Mouse (Mus musculus): Measurements from ENCODE around the gene Sema3e.

Gene Sema3e

DNA sequence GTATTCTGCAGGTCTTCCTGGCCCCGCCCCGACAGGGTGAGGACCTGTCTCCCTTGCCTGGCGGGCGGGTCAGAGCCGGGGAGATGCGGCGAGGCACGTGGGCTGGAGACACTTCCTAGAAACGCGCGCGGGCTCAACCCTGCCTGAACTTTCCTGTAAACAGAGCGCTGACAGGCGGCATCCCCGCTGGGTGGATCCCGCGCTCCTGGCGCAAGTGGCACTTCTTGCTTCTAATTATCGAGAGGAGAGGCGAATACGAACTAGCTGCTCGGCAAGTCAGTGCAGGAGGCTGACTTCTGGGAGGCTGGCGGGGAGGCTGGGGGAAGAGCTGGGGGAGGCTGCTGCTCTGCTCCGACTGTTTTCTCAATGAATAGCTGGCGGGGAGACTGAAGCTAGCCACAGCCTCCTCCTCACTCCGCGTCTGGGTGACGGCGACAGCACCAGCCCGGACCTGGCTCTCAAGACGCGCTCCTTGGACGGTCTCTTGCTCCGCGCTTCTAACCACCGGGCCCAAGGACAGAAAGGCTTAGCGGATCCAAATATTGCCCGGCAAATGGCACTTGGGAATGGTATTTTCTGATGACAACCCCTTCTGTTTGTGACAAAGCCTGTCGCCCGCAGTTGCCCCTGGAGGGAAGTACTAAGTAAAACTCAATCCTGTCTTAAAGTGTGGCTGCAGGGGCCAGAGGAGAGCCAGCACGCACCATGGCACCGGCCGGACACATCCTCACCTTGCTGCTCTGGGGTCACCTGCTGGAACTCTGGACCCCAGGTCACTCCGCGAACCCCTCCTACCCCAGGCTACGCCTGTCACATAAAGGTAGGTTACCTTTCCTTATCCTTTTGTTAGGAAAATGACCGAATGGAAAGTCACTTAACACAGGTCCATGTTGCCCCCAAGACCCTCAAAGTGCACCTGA lies at the start of gene Sema3e:
Sema3e (plus strand) TSS at position 72 of the 920 bp plus-strand sequence.
- DNase-seq: peak; percentile 44

GRCm38 (mm10) chr5:13977576-13977975 lies 47.5 kb upstream of the Sema3e start:
- no peak for DNase-seq

DNA sequence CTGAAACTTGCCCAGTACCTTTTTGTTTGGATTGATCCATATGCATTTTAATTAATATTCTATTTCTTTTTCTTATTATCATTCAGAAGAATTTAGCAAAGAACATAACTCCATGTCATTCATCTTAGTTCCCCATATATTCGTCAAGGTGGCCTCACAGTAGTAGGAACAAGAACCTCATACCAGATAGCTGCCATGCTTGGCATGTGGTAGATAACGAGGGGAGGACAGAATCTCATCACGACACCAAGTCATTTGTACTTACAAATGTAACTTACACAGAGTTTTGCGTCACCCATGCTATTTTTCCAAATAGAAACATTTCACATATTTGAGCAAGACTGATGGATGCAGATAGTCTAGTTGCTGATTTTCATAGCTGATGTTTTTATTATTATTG lies 45.9 kb upstream of the Sema3e start:
- DNase-seq: no peak

GRCm38 (mm10) chr5:13982417-13983054 lies 42.5 kb upstream of the Sema3e start:
- no peak for DNase-seq

DNA sequence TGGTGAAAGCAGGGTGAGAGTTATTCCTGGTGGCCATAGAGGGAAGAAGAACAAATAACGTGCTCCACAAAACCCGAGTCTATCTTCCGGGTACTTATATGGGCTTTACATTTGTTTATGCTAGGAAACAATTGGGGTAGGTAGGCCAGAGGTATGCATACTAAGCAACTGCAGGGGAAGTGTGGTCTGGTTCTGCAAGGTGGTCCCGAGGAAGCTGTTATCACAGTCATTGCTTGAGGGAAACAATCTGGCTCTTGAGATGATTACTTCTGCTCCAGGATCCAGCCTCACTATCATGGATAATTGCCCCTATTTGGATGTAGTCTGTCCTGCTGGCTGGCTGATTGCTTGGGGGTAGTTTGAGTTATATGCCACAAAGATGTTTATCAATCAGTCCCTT lies 41.5 kb upstream of the Sema3e start:
- no peak for DNase-seq

DNA sequence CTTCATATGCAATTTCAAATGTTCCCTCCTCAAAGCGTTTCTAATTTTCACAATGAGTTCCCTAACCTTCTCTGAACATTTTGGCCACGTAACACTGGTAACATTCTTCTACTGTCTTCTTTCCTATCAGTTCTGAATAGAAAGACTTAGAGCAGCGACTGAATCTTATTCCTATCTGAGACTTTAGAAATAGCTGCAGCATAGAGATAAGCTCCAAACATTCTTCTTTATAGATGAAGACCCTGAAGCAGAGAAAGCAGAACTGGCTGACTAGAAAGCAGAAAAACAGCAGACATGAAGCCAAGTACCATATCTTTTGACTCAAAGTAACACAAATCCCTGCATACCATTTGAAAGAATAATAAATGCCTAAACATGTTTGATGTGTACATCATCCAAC lies 39.4 kb upstream of the Sema3e start:
- DNase-seq: no peak

- DNase-seq: no peak
Observed at GRCm38 (mm10) chr5:13987123-13987522, 38.0 kb upstream of the Sema3e start.

- DNase-seq: no peak
Observed at GRCm38 (mm10) chr5:13988023-13988422, 37.1 kb upstream of the Sema3e start.

DNA sequence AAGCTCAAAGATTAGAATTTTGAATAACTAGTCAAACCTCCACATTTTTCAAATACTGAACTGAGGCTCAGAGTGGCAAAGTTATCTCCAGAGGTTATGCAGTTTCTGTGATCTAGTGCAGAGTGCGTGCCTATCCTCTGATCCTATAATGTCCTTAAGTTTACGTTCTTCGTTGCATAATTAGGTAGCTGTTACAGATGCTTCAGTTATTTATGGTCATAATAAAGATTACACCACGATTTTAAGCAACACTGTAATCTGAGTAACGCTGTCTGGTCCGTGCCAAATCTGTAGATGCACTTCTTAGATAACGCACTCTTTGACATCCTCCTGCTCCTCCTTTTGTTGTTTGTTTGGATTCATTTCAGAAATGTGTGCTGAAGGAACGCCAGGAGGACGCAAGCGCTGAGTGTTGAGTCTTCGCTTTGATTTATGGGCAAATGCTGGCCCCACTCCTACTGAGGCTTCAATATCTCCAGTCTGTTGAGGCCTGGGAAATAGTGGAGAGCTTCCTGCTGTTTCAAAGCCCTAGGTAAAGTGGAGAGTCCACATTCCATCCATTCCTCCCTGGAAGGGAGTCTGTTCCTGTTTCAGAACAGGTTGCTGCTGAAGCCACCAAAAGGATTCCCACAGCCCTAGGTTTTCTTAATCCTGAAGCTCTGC lies 32.2 kb upstream of the Sema3e start:
- peak; percentile 14 for DNase-seq

DNA sequence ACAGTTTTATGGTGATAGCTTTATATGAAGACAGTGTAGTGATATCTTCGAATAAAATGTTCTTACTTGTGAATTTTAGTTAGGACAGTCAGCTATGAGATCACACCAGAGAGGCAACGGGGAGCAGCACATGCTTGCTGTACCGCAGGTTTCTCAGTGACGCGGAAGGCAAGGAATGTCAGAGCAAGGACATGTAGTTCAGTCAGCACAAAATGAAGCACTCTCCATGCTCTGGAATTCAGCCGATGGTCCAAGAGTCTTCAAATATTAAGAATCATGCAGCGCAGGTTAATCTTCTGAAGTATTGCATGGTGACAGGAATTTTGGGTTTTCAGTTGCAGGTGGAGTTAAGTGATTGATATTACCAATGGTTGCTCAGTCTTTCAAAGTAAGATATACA lies 3.3 kb downstream of the Sema3e start:
- no peak for DNase-seq

DNA sequence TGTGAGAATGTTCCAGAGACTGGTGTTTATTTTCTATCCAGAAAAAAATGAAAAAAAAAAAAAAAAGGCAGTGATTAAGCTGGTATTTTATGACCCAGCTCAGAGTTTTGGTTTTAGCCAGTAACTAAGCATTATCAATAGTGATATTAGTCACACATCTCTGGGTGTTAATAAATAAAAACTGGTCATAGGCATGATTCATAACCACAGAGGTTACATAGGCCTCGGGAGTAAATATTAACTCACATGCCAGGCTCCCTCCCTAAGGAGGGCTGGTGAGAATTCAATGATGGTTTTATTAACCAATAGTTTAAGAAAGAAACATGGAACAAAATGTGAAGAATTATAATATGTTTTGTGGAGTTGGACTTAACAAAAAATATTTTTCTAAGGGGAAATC lies 5.7 kb downstream of the Sema3e start:
- DNase-seq: no peak

DNA sequence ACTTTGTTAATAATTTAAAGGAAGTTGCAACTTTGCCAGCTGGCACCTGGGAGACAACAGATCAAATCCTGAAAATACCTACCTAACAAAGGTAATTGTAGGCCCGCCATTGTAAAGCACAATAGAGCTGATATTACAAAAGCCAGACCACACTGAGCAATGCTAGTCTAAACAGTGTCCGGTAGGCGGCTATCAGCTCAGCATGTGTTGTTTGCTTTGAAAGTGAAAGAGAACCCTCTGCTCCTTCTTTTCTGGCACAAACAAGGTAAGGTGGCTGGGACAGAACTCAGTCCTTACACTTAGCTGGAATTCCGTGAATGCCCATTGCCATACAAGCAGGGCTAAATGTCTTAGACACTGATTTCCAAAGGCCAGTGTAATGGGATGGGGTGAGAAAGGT lies 7.0 kb downstream of the Sema3e start:
- no peak for DNase-seq

DNA sequence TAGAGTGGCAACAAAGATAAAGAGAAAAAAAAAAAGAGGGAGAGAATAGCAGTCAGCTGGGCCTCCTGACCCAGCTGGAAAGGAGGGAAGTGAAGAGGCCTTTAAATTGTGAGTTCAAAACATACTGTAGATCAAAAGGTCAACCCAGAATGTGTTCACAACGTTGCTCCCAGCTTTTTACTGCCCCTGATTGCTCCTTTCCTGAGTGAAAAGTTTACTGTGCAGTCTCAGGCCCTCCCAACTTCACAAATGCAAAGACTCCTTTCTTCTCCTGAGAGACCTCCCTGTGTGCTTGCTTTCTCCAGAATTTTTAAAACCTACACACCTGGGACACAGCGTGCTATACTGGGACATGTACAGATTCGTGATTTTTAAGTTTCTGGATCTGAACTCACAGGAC lies 8.2 kb downstream of the Sema3e start:
- DNase-seq: no peak

DNA sequence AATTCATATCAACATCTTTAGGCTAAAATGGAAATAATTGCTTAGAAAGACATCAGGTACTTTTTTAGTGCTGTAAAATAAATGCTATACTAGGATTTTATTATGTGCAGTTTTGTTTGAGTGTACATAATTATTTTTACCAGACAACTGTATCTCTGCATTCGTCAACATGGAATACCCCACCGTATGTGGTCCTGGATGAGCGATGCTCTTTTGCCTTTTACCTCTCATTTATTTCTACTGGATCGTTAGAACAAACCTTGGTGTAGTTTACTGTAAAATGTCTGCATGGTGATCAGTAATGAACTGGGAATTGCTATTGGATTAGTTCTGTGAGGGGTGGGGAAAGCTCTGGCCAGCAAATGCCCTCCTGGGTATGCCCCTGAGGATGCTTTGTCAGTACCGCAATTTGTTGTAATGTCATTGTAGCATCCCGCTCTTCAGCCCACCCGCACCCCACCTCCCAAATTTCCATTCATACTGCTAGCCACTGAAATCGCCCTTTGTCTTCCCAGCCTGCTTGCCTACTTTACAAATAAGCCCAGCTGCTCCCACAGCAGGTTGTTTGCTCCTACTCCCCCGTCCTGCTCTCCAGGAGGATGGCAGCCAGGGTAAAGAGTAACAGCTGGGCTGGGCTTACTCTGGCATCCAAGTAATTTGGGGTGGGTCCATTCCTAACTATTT lies 13.9 kb downstream of the Sema3e start:
- DNase-seq: peak; percentile 18

DNA sequence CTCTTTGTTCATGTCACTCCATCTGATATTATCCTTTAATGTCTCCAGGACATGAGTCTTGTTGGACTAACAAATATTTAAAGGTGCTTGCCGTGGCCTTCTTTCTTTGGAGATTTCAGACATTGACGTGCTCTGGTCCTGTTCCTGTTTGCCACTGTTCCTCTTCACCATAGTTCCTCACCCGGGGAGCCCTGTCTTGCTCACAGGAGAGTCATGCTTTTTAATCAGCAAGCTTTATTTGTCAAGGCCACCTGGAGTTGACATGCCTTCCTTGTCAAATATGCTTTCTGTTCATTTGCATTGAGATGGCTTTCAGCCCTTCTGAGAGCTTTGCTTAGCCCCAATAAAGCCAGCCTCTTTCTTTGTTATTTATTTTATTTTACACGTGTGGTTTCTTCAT lies 15.1 kb downstream of the Sema3e start:
- no peak for DNase-seq

DNA sequence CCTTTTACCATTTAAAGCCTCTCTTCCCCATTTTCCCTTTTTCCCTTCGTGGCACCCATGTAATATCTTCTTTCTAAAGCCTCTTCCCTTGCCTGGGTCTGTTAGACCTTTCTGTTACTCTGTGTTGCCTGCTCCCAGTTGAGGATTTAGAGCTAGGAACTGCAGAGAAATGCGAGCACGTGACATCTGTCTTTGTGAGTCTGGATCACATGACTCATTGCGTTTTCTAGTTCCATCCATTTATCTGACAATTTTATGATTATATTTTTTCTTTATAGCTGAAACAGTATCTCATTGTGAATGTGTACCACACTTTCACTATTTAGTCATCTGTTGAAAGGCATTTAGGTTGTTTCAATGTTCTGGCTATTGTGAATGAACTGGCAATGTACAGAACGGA lies 18.0 kb downstream of the Sema3e start:
- DNase-seq: no peak

GRCm38 (mm10) chr5:14043983-14044382 lies 18.9 kb downstream of the Sema3e start:
- no peak for DNase-seq

DNA sequence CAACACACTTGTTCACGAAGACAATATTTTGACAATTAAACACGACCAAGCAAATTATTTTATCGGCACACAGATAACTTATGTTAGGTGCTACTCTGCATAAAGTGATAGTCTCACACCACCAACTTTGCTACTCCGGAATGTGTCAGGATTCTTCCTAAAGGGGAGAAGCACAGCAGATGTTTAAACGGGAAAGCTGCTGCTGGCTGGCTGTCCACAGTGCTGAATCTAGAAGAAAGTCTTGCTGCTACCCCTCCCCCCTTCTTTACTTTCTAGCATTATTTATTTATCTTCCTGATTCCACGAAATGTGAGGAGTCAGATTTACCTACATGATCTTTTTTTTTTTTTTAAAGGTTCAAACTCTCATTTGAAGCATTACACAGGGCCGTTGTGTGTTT lies 23.6 kb downstream of the Sema3e start:
- peak; percentile 14 for DNase-seq

GRCm38 (mm10) chr5:14054472-14054871 lies 29.4 kb downstream of the Sema3e start:
- DNase-seq: no peak

GRCm38 (mm10) chr5:14059895-14060553 lies 34.9 kb downstream of the Sema3e start:
- no peak for DNase-seq

GRCm38 (mm10) chr5:14062918-14063481 lies 37.9 kb downstream of the Sema3e start:
- DNase-seq: no peak

- peak; percentile 75 for DNase-seq
Observed at GRCm38 (mm10) chr5:14073152-14073551, 48.1 kb downstream of the Sema3e start.
